Mouse (Mus musculus): ENCODE data around the gene Pkhd1.

- TF ChIP-seq CTCF (IDR thresholded peaks at IDR 0.05; ENCODE audit: borderline replicate concordance, insufficient read depth, low read length) (no peak), POLR2A (IDR thresholded peaks at IDR 0.05; ENCODE audit: low read depth, low read length) (no peak)
Observed at GRCm38 (mm10) chr1:20133636-20134035, 484.2 kb downstream of the Pkhd1 start.
